ENCODE assay signal across 7 mouse cellular contexts in the genomic region with DNA sequence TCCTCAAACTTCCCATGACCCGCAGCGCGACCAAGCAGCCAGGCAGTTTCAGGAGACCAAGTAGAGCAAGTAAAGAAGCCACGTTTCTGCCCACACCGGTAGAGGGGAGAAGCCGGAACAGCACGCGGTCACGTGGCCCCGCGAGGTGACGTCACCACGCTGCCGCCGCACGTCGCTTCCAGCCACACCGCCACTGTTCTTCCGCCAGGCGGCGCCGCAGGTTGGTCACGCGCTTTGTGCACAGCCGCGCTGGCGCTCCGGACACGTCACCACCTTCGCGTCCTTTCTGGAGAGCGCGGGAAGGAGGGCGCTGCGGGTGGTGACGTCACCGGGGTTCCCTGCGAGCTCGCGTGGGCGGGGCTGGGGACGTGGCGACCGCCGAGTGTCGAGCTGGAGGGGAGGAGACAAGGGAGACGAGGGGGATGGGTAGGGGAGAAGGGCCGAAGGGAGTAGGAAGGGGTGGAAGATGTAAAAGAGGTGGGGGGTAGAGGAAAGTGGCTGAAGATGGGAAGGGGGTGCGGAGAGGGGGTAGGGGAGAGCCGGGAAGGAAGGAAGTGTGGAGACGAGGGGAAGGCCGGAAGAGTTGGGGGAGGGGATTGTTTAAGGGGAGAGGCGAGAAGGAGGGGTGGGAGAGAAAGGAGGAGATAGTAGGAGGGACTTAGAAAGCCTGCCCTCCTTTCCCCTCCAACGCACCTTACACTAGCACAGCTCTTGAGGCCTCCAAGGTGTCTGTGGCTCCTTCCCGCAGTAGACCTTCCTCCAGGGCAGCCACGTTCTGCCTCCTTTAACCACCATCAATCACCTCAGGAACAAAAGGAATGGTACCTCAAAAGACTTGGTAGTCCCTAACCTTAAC. TPM values are rescaled to one million over a fixed set of nuclear protein-coding genes. Genes with fewer than 3 reads are reported as not detected.
A peak's percentile ranks its signal among the peaks of the same experiment; 100 is the strongest.
DNase-seq lines count a peak whose midpoint lies in the region; ATAC-seq lines count a peak whose summit lies in the region.

No protein-coding gene starts in this region.

- peaks cover 11% of the 10 kb centered on the region for H3K4me1 ChIP-seq in intestine, embryonic 16.5 days (ENCODE audit: control insufficient read depth, insufficient read depth, low read length)
- peaks cover 7% of the 10 kb centered on the region for H3K4me1 ChIP-seq in midbrain, embryonic 11.5 days (ENCODE audit: control insufficient read depth, insufficient read depth, low read length)

- H3K27me3 ChIP-seq in intestine, embryonic 16.5 days (replicated peaks; ENCODE audit: control insufficient read depth, insufficient read depth, low read length) = no peaks in the 10 kb centered on the region
- no peaks in the 10 kb centered on the region for H3K27me3 ChIP-seq in midbrain, embryonic 11.5 days (ENCODE audit: control insufficient read depth, insufficient read depth, low read length)

- H3K4me2 ChIP-seq in intestine, embryonic 16.5 days (ENCODE audit: low read depth, low read length) = peak overlapping the region; percentile 60
- H3K4me2 ChIP-seq in midbrain, embryonic 11.5 days = peak overlapping the region; percentile 57

- peak; percentile 94 for ATAC-seq in intestine, embryonic 16.5 days
- ATAC-seq in midbrain, embryonic 11.5 days (ENCODE audit: low FRiP score) = peak; percentile 94

- 0% methylated on average over 56 of the region's 56 CpGs for WGBS in intestine, embryonic 16.5 days
- under 1% methylated on average over 56 of the region's 56 CpGs for WGBS in midbrain, embryonic 11.5 days

- intact Hi-C loops in left cerebral cortex, postnatal 36 days (cut with DNase I) = loop anchor here (1.0 to 5.0 kb wide), 4 partner anchors 34 to 195 kb away; partner anchors contain the start of genes C87436, Mxd1 and Pcbp1

- peak overlapping the region; percentile 38 for H3K4me3 ChIP-seq in intestine, embryonic 16.5 days (ENCODE audit: low read length)
- H3K4me3 ChIP-seq in midbrain, embryonic 11.5 days (ENCODE audit: low read depth, low read length) = peak overlapping the region; percentile 32

- H3K27ac ChIP-seq in intestine, embryonic 16.5 days (ENCODE audit: low read length) = peak overlapping the region; percentile 89
- peak overlapping the region; percentile 90 for H3K27ac ChIP-seq in midbrain, embryonic 11.5 days (ENCODE audit: low read depth, low read length)

- H3K9ac ChIP-seq in intestine, embryonic 16.5 days (ENCODE audit: low read depth, low read length) = peak overlapping the region; percentile 73
- H3K9ac ChIP-seq in midbrain, embryonic 11.5 days (ENCODE audit: low read length) = peak overlapping the region; percentile 69

- DNase-seq in adrenal gland, adult 8-10 months = peak; percentile 99
- DNase-seq in embryo, embryonic 9.5 days (ENCODE audit: extremely low spot score) = peak; percentile 100
- DNase-seq in gastrocnemius, postnatal 4 days (ENCODE audit: low spot score in 2 of 2) = peak; percentile 100
- peak; percentile 100 for DNase-seq in left cerebral cortex, postnatal 36 days (ENCODE audit: low spot score in 2 of 2)
- peak; percentile 100 for DNase-seq in midbrain, embryonic 11.5 days (ENCODE audit: low spot score, missing footprints)
- peak; percentile 100 for DNase-seq in skeletal muscle tissue, adult 2 months (ENCODE audit: low read depth, low spot score)

- H3K9me3 ChIP-seq in intestine, embryonic 16.5 days (ENCODE audit: control insufficient read depth, low read length) = no peaks in the 10 kb centered on the region
- H3K9me3 ChIP-seq in midbrain, embryonic 11.5 days (ENCODE audit: control insufficient read depth, low read length) = no peaks in the 10 kb centered on the region

- no peaks in the 10 kb centered on the region for H3K36me3 ChIP-seq in intestine, embryonic 16.5 days (ENCODE audit: control insufficient read depth, insufficient read depth, low read length)
- no peaks in the 10 kb centered on the region; the same call in 1 of the 2 replicates for H3K36me3 ChIP-seq in midbrain, embryonic 11.5 days (ENCODE audit: control insufficient read depth, insufficient read depth, low read length)

RNA-seq across cellular contexts. Expression of gene C87436, which starts 34.2 kb away (rescaled TPM):
- total RNA-seq in adrenal gland, adult 8-10 months (2022) = 10 to 100 TPM; 22.4 to 27.7 (median 24.8) TPM
- total RNA-seq in gastrocnemius, postnatal 4 days (2021) = 10 to 100 TPM; 11.3 to 12.4 TPM
- polyA plus RNA-seq in intestine, embryonic 16.5 days (2015; fragmentation: Nextera tagmentation; extraction: Ambion mirVana) = 17.9 and 21.7 TPM in 2 replicates
- total RNA-seq in left cerebral cortex, postnatal 36 days (2021) = 10 to 100 TPM; 21.5 to 22.0 TPM
- polyA plus RNA-seq in midbrain, embryonic 11.5 days (2014; fragmentation: Nextera tagmentation; extraction: Ambion mirVana) = 23.6 and 26.4 TPM in 2 replicates

RNA-seq across cellular contexts. Expression of gene Gm44790, which starts 45.9 kb away (rescaled TPM):
- 1 to 10 TPM in 2 of 4 experiments, not detected in 2; 4.6 to 6.2 TPM for total RNA-seq in adrenal gland, adult 8-10 months (2022)
- not detected for total RNA-seq in gastrocnemius, postnatal 4 days (2021)
- not detected in 2 replicates for polyA plus RNA-seq in intestine, embryonic 16.5 days (2015; fragmentation: Nextera tagmentation; extraction: Ambion mirVana)
- total RNA-seq in left cerebral cortex, postnatal 36 days (2021) = not detected
- polyA plus RNA-seq in midbrain, embryonic 11.5 days (2014; fragmentation: Nextera tagmentation; extraction: Ambion mirVana) = not detected in 2 replicates

RNA-seq across cellular contexts. Expression of gene Pcbp1, which starts 53.8 kb away (rescaled TPM):
- total RNA-seq in adrenal gland, adult 8-10 months (2022) = 100 to 1,000 TPM; 286 to 319 (median 308) TPM
- 100 to 1,000 TPM; 235 to 247 TPM for total RNA-seq in gastrocnemius, postnatal 4 days (2021)
- polyA plus RNA-seq in intestine, embryonic 16.5 days (2015; fragmentation: Nextera tagmentation; extraction: Ambion mirVana) = 173 and 183 TPM in 2 replicates
- 100 to 1,000 TPM; 179 to 192 TPM for total RNA-seq in left cerebral cortex, postnatal 36 days (2021)
- polyA plus RNA-seq in midbrain, embryonic 11.5 days (2014; fragmentation: Nextera tagmentation; extraction: Ambion mirVana) = 418 and 497 TPM in 2 replicates

Comparison
In these comparisons a context has a peak if more than half of its experiments do, and no peak if none do; other contexts are left out.
1. Peak in every context shown above with its lines: DNase-seq, ATAC-seq, H3K4me3 ChIP-seq and H3K27ac ChIP-seq.